Mouse (Mus musculus) forebrain, embryonic 15.5 days (tissue): ENCODE results near the gene Olfr135. TPM values are rescaled to one million over a fixed set of nuclear protein-coding genes. Genes with fewer than 3 reads are reported as not detected.

Source experiments
- ATAC-seq: fragments of 200-750 bp; cut with Nextera tagmentation; replicated peaks from 2 replicates; pipeline ENCODE4 v1.8.0; 2017; ENCODE audit warnings: mild to moderate bottlenecking, moderate TSS enrichment, moderate library complexity
- H3K27ac ChIP-seq: fragments of 300-500 bp; sonication (generic); replicated peaks from 2 replicates; pipeline ENCODE4 v1.5.1; 2015; ENCODE audit warnings: mild to moderate bottlenecking, inconsistent platforms
- H3K27me3 ChIP-seq: fragments of 300-500 bp; sonication (generic); 2 replicates; pipeline ENCODE4 v1.6.1; 2015; ENCODE audit warnings: inconsistent platforms
- H3K36me3 ChIP-seq: fragments of 300-500 bp; sonication (generic); 2 replicates; pipeline ENCODE4 v1.6.1; 2015; ENCODE audit warnings: mild to moderate bottlenecking, inconsistent platforms
- H3K4me1 ChIP-seq: fragments of 300-500 bp; sonication (generic); 2 replicates; pipeline ENCODE4 v1.6.1; 2015; ENCODE audit warnings: inconsistent platforms
- H3K4me2 ChIP-seq: fragments of 300-500 bp; sonication (generic); replicated peaks from 2 replicates; pipeline ENCODE4 v1.6.1; 2015; ENCODE audit warnings: mild to moderate bottlenecking, inconsistent platforms
- H3K4me3 ChIP-seq: fragments of 300-500 bp; sonication (generic); 2 replicates; pipeline ENCODE4 v1.5.1; 2015; ENCODE audit warnings: mild to moderate bottlenecking, inconsistent platforms
- H3K9ac ChIP-seq: fragments of 300-500 bp; sonication (generic); replicated peaks from 2 replicates; pipeline ENCODE4 v1.6.1; 2015; ENCODE audit warnings: mild to moderate bottlenecking, inconsistent platforms
- H3K9me3 ChIP-seq: fragments of 300-500 bp; sonication (generic); 2 replicates; pipeline ENCODE4 v1.6.1; 2016; ENCODE audit warnings: inconsistent platforms
- WGBS: fragments of 180-500 bp; shearing (Covaris S2); methylation state at CpG from one replicate; pipeline ENCODE4 v1.1.7; 2015; ENCODE audit warnings: mixed read lengths; 5-methylcytosine and 5-hydroxymethylcytosine counted together
- polyA plus RNA-seq: library from polyadenylated mRNA; unstranded; fragments of >200 nt; fragmentation: Nextera tagmentation; extraction: Ambion mirVana; gene quantifications from 2 replicates; pipeline ENCODE4 v1.2.1, GENCODE M21; 2015

Gene Olfr135
- not detected in 2 replicates for polyA plus RNA-seq

DNA sequence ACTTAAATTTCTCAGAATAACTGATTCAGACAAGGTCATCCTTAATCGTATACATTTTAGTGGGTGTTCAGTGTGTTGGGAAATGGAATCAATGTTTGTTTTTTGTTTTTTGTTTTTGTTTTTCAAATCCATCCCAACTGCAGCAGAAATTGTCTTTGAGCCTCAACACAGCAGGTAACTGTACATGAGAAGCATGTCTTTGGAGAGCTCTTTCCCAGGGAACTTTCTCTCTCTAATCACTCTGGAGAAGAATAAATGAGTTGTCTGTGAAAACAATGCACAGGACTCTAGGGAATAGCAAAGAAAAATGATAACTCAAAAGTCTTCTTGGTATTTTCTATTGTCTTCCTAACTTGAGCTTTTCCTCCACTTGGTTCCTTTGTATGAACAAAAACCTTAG, at the start of gene Olfr135:
TSS of gene Olfr135 (plus strand) at position 301 of the 400 bp plus-strand sequence.
- Histone ChIP-seq H3K4me1 (no peaks in the 10 kb centered on the region), H3K9ac (no peak within 1 kb of the TSS), H3K36me3 (no peaks in the 10 kb centered on the region), H3K27me3 (no peaks in the 10 kb centered on the region), H3K4me2 (no peak within 1 kb of the TSS), H3K27ac (no peak within 1 kb of the TSS), H3K9me3 (no peaks in the 10 kb centered on the region; the same call in 1 of the 2 replicates), H3K4me3 (no peak within 1 kb of the TSS)
- no peak for ATAC-seq
- 95% methylated on average over 1 of the region's 1 CpGs for WGBS

DNA sequence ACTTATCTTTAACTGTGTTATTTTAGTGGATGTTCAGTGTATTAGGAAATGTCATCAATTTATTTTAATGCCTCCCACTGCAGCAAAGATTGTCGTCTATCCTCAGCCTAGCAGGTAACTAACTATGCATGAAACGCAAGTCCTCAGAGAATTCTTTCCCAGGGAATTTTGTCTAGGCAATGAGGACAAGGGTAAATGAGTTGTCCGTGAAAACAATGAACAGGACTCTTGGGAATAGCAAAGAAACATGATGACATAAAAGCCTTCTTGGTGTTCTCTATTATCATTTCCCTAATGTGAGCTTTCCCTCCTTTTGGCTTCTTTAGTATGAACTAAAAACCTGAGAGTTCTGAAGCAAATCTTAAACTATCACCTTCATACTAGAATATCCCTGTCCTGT, 33.0 kb upstream of the Olfr135 start, which contains the start of gene Olfr134:
TSS of gene Olfr134 (plus strand) at position 301 of the 400 bp plus-strand sequence.
- Histone ChIP-seq H3K27me3 (no peaks in the 10 kb centered on the region), H3K9me3 (no peaks in the 10 kb centered on the region), H3K4me2 (no peak within 1 kb of the TSS), H3K4me3 (no peak within 1 kb of the TSS), H3K9ac (no peak within 1 kb of the TSS), H3K36me3 (no peaks in the 10 kb centered on the region), H3K27ac (no peak within 1 kb of the TSS), H3K4me1 (no peaks in the 10 kb centered on the region)
- WGBS: 72% methylated on average over 3 of the region's 3 CpGs
- no peak for ATAC-seq

Other genes with a start within 250 kb of the Olfr135 start
- not detected in 2 replicates for gene Olfr129, start 144.3 kb upstream of the Olfr135 start, polyA plus RNA-seq
- not detected in 2 replicates for gene Olfr130, start 140.4 kb upstream of the Olfr135 start, polyA plus RNA-seq
- not detected in 2 replicates for gene Olfr131, start 115.6 kb upstream of the Olfr135 start, polyA plus RNA-seq
- not detected in 2 replicates for gene Olfr132, start 69.8 kb upstream of the Olfr135 start, polyA plus RNA-seq
- gene Olfr133, start 59.1 kb upstream of the Olfr135 start, polyA plus RNA-seq: not detected in 2 replicates
- gene Olfr134, start 32.9 kb upstream of the Olfr135 start, polyA plus RNA-seq: not detected in 2 replicates
- not detected in 2 replicates for gene Olfr138, start 56.7 kb downstream of the Olfr135 start, polyA plus RNA-seq
- not detected in 2 replicates for gene Olfr137, start 103.2 kb downstream of the Olfr135 start, polyA plus RNA-seq
- gene Olfr136, start 125.5 kb downstream of the Olfr135 start, polyA plus RNA-seq: not detected in 2 replicates
- gene Esp36, start 215.8 kb downstream of the Olfr135 start, polyA plus RNA-seq: not detected in 2 replicates